ENCODE assay signal across 10 mouse cellular contexts in genomic region chr8:48098792-48099191, GRCm38 (mm10). TPM values are rescaled to one million over a fixed set of nuclear protein-coding genes. Genes with fewer than 3 reads are reported as not detected.
A peak's percentile ranks its signal among the peaks of the same experiment; 100 is the strongest.
DNase-seq lines count a peak whose midpoint lies in the region; ATAC-seq and TF ChIP-seq lines count a peak whose summit lies in the region.
"Had no signal": no experiment of that assay in that cellular context is flagged by ENCODE, and none has a peak within 500 bp of the region (broad histone marks: within the 10 kb centered on the region; RNA-seq: fewer than 3 reads in every experiment).

Dctd (plus strand) TSS chr8:48099092.

- no peaks in the 10 kb centered on the region for H3K27me3 ChIP-seq in liver, embryonic 11.5 days (replicated peaks; ENCODE audit: control insufficient read depth, insufficient read depth, low read length)
- no peaks in the 10 kb centered on the region for H3K27me3 ChIP-seq in liver, postnatal 0 days (ENCODE audit: insufficient read depth, low read length)
- H3K27me3 ChIP-seq in hindbrain, postnatal 0 days (ENCODE audit: insufficient read depth, low read length) = no peaks in the 10 kb centered on the region
- H3K27me3 ChIP-seq in neural tube, embryonic 13.5 days = peaks cover 5% of the 10 kb centered on the region; the same call in 1 of the 2 replicates
- H3K27me3 ChIP-seq: liver, embryonic 15.5 days had no signal

- WGBS in liver, embryonic 11.5 days = 84% methylated on average over 12 of the region's 12 CpGs
- WGBS in liver, postnatal 0 days (ENCODE audit: insufficient replicate concordance) = 78% methylated on average over 12 of the region's 12 CpGs
- 89% methylated on average over 12 of the region's 12 CpGs for WGBS in hindbrain, postnatal 0 days
- 92% methylated on average over 12 of the region's 12 CpGs for WGBS in neural tube, embryonic 13.5 days

- no peaks in the 10 kb centered on the region for H3K36me3 ChIP-seq in liver, embryonic 11.5 days (ENCODE audit: control insufficient read depth, insufficient read depth, low read length)
- no peaks in the 10 kb centered on the region for H3K36me3 ChIP-seq in liver, postnatal 0 days (replicated peaks; ENCODE audit: insufficient read depth, low read length)
- H3K36me3 ChIP-seq in hindbrain, postnatal 0 days (ENCODE audit: insufficient read depth, low read length) = no peaks in the 10 kb centered on the region
- no peaks in the 10 kb centered on the region for H3K36me3 ChIP-seq in neural tube, embryonic 13.5 days
- H3K36me3 ChIP-seq: liver, embryonic 15.5 days had no signal

- no peak for TF ChIP-seq EP300 in liver, postnatal 0 days (IDR thresholded peaks at IDR 0.05; ENCODE audit: low read depth)

- no peak for TF ChIP-seq POLR2A in embryonic fibroblast, embryonic 13.5 days (IDR thresholded peaks at IDR 0.05; ENCODE audit: low read depth, low read length)

- DNase-seq in liver, embryonic 11.5 days (ENCODE audit: low spot score) = no peak
- DNase-seq in liver, postnatal 0 days = no peak
- no peak for DNase-seq in hindbrain, postnatal 0 days (ENCODE audit: low spot score)
- no peak for DNase-seq in urinary bladder, postnatal 25 days (ENCODE audit: low spot score)
- no peak for DNase-seq in retina, embryonic 14.5 days (ENCODE audit: low spot score)
- DNase-seq in layer of hippocampus, adult 18-20 months (ENCODE audit: low spot score in 2 of 2) = no peak

- no peak for TF ChIP-seq CTCF in liver, postnatal 0 days (IDR thresholded peaks at IDR 0.05; ENCODE audit: low read depth)
- TF ChIP-seq CTCF in embryonic fibroblast, embryonic 13.5 days (IDR thresholded peaks at IDR 0.05; ENCODE audit: borderline replicate concordance, insufficient read depth, low read length) = no peak
- TF ChIP-seq CTCF in hindbrain, postnatal 0 days (IDR thresholded peaks at IDR 0.05; ENCODE audit: low read depth) = no peak

- H3K4me1 ChIP-seq in liver, embryonic 11.5 days (replicated peaks; ENCODE audit: control insufficient read depth, insufficient read depth, low read length) = no peaks in the 10 kb centered on the region
- peaks cover 5% of the 10 kb centered on the region; the same call in 1 of the 2 replicates for H3K4me1 ChIP-seq in liver, postnatal 0 days (ENCODE audit: insufficient read depth)
- peaks cover 3% of the 10 kb centered on the region; the same call in 1 of the 2 replicates for H3K4me1 ChIP-seq in embryonic fibroblast, embryonic 13.5 days (ENCODE audit: control insufficient read depth, insufficient read depth, low read length)
- 0 out of 2 replicates have a peak, but pooled peaks cover 5% of the 10 kb centered on the region for H3K4me1 ChIP-seq in hindbrain, postnatal 0 days (ENCODE audit: insufficient read depth, low read length)
- H3K4me1 ChIP-seq in neural tube, embryonic 13.5 days (replicated peaks) = peaks cover 24% of the 10 kb centered on the region
- H3K4me1 ChIP-seq: liver, embryonic 15.5 days had no signal

- no peak within 1 kb of the TSS for H3K4me3 ChIP-seq in liver, embryonic 11.5 days (ENCODE audit: low read depth, low read length)
- H3K4me3 ChIP-seq in liver, postnatal 0 days (ENCODE audit: low read depth, low read length) = no peak within 1 kb of the TSS
- H3K4me3 ChIP-seq in embryonic fibroblast, embryonic 13.5 days (ENCODE audit: insufficient read depth, low read length) = no peak within 1 kb of the TSS
- peak within 1 kb of the TSS; percentile 24 for H3K4me3 ChIP-seq in hindbrain, postnatal 0 days (ENCODE audit: low read length)
- H3K4me3 ChIP-seq in neural tube, embryonic 13.5 days = peak within 1 kb of the TSS; percentile 21
- H3K4me3 ChIP-seq: erythroblast, embryonic 14.5 days; liver, embryonic 15.5 days had no signal

- H3K9me3 ChIP-seq in liver, embryonic 11.5 days (ENCODE audit: control insufficient read depth, low read length) = no peaks in the 10 kb centered on the region
- no peaks in the 10 kb centered on the region for H3K9me3 ChIP-seq in liver, postnatal 0 days (ENCODE audit: low read length)
- H3K9me3 ChIP-seq in hindbrain, postnatal 0 days (ENCODE audit: low read length) = no peaks in the 10 kb centered on the region
- no peaks in the 10 kb centered on the region for H3K9me3 ChIP-seq in neural tube, embryonic 13.5 days
- H3K9me3 ChIP-seq: liver, embryonic 15.5 days had no signal

- no peak within 1 kb of the TSS for H3K27ac ChIP-seq in liver, embryonic 11.5 days (ENCODE audit: low read depth, low read length)
- no peak within 1 kb of the TSS for H3K27ac ChIP-seq in liver, postnatal 0 days (ENCODE audit: low read depth)
- H3K27ac ChIP-seq in embryonic fibroblast, embryonic 13.5 days (ENCODE audit: insufficient read depth, low read length) = no peak within 1 kb of the TSS
- H3K27ac ChIP-seq in hindbrain, postnatal 0 days = peak within 1 kb of the TSS; percentile 3; the same call in 1 of the 2 replicates
- 0 out of 2 replicates have a peak within 1 kb of the TSS, but pooled peaks have one; percentile 25 for H3K27ac ChIP-seq in neural tube, embryonic 13.5 days (replicated peaks)
- H3K27ac ChIP-seq: liver, embryonic 15.5 days had no signal

- no peak within 1 kb of the TSS for H3K9ac ChIP-seq in liver, embryonic 11.5 days (ENCODE audit: low read depth, low read length)
- no peak within 1 kb of the TSS for H3K9ac ChIP-seq in liver, postnatal 0 days (replicated peaks)
- H3K9ac ChIP-seq in hindbrain, postnatal 0 days (replicated peaks; ENCODE audit: low read length) = peak within 1 kb of the TSS; percentile 28; the same call in 1 of the 2 replicates
- H3K9ac ChIP-seq in neural tube, embryonic 13.5 days = peak within 1 kb of the TSS; percentile 38
- H3K9ac ChIP-seq: liver, embryonic 15.5 days had no signal

- no peak for ATAC-seq in liver, embryonic 11.5 days (replicated peaks; ENCODE audit: low FRiP score)
- no peak for ATAC-seq in liver, postnatal 0 days
- ATAC-seq in hindbrain, postnatal 0 days = no peak
- ATAC-seq in neural tube, embryonic 13.5 days (ENCODE audit: low read depth) = no peak

- H3K4me2 ChIP-seq in liver, embryonic 11.5 days = no peak within 1 kb of the TSS
- H3K4me2 ChIP-seq in liver, postnatal 0 days (ENCODE audit: low read depth, low read length) = no peak within 1 kb of the TSS
- peak within 1 kb of the TSS; percentile 52 for H3K4me2 ChIP-seq in hindbrain, postnatal 0 days (ENCODE audit: low read depth, low read length)
- H3K4me2 ChIP-seq in neural tube, embryonic 13.5 days = peak within 1 kb of the TSS; percentile 53

RNA-seq across cellular contexts. Expression of gene Dctd, which starts in this region (rescaled TPM):
- 41.1 and 41.7 TPM in 2 replicates for polyA plus RNA-seq in liver, embryonic 11.5 days (2014; fragmentation: Nextera tagmentation; extraction: Ambion mirVana)
- 1.8 and 2.4 TPM in 2 replicates for polyA plus RNA-seq in liver, postnatal 0 days (2015; fragmentation: Nextera tagmentation; extraction: Ambion mirVana)
- polyA plus RNA-seq in embryonic fibroblast, embryonic 13.5 days (2011; ENCODE audit: insufficient read length, low read depth, missing spikeins) = 29.7 and 34.4 TPM in 2 replicates
- total RNA-seq in hindbrain, postnatal 0 days (2014; rRNA removed) = 18.4 and 20.1 TPM in 2 replicates
- 9.8 TPM in 2 replicates for polyA plus RNA-seq in hindbrain, postnatal 0 days (2015; fragmentation: Nextera tagmentation; extraction: Ambion mirVana)
- 10.4 and 10.6 TPM in 2 replicates for polyA plus RNA-seq in neural tube, embryonic 13.5 days (2015; fragmentation: Nextera tagmentation; extraction: Ambion mirVana)
- 1 to 10 TPM; 6.3 to 6.9 TPM for total RNA-seq in layer of hippocampus, adult 18-20 months (2021)
- polyA plus RNA-seq: erythroblast, embryonic 14.5 days had no signal

Comparison
In these comparisons a context has a peak if more than half of its experiments do, and no peak if none do; other contexts are left out.
1. H3K27ac ChIP-seq: peak in hindbrain, postnatal 0 days (single experiment) and neural tube, embryonic 13.5 days (single experiment); none in liver, embryonic 11.5 days (single experiment), liver, postnatal 0 days (single experiment) and embryonic fibroblast, embryonic 13.5 days (single experiment).
2. H3K4me2 ChIP-seq: peak in hindbrain, postnatal 0 days (single experiment) and neural tube, embryonic 13.5 days (single experiment); none in liver, embryonic 11.5 days (single experiment) and liver, postnatal 0 days (single experiment).
3. H3K4me3 ChIP-seq: peak in hindbrain, postnatal 0 days (single experiment) and neural tube, embryonic 13.5 days (single experiment); none in liver, embryonic 11.5 days (single experiment), liver, postnatal 0 days (single experiment) and embryonic fibroblast, embryonic 13.5 days (single experiment).
4. H3K9ac ChIP-seq: peak in hindbrain, postnatal 0 days (single experiment) and neural tube, embryonic 13.5 days (single experiment); none in liver, embryonic 11.5 days (single experiment) and liver, postnatal 0 days (single experiment).